In the genomic region with DNA sequence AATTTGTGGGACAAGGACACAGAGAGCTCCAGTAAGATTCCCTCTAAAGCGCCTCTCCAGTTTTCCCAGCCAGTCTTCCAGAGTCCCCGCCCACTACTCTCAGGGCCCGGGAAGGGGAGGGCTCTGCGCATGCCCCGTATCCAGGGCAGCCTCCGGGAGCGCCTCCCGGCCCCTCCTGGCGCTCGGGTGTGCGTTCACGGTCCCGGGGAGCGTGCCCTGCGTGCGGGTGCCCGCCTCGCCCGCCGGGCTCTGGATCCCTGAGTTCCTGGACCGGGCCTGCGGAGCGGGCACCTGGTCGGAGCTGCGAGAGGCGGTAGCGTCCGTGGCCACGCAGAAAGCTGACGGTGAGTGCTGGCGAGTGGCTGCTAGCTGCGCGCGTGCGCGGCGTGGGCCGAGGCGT, we compare ENCODE assay signal across 8 mouse cellular contexts. TPM values are rescaled to one million over a fixed set of nuclear protein-coding genes. Genes with fewer than 3 reads are reported as not detected.
DNase-seq lines count a peak whose midpoint lies in the region; ATAC-seq lines count a peak whose summit lies in the region.

A gene (plus strand): TSS at position 155 of the 400 bp plus-strand sequence.

- peak within 1 kb of the TSS; percentile 53 for H3K4me2 ChIP-seq in lung, embryonic 15.5 days

- peak within 1 kb of the TSS; percentile 78 for H3K4me3 ChIP-seq in lung, embryonic 15.5 days

- peak within 1 kb of the TSS; percentile 94 for H3K27ac ChIP-seq in lung, embryonic 15.5 days

- DNase-seq in MN1 (ENCODE audit: low spot score): peak; percentile 90
- peak; percentile 95 for DNase-seq in cerebellum, adult 8-10 months
- DNase-seq in frontal cortex, adult 2 months (ENCODE audit: extremely low spot score in 1 of 2, low spot score in 1 of 2): peak; percentile 85 to 96
- DNase-seq in layer of hippocampus, adult 9-11 months: peak; percentile 94
- DNase-seq in ovary, postnatal 14 days (ENCODE audit: low spot score): peak; percentile 89
- DNase-seq in thymus, postnatal 25 days: peak; percentile 68

- H3K9ac ChIP-seq in lung, embryonic 15.5 days: peak within 1 kb of the TSS; percentile 83

- under 1% methylated on average over 39 of the region's 39 CpGs for WGBS in lung, embryonic 15.5 days

- no peaks in the 10 kb centered on the region for H3K9me3 ChIP-seq in lung, embryonic 15.5 days

- H3K27me3 ChIP-seq in lung, embryonic 15.5 days: no peaks in the 10 kb centered on the region

- peak; percentile 70 for ATAC-seq in hematopoietic stem cell, adult 5-6 weeks (replicated peaks in 1 of 2; ENCODE audit: insufficient read depth in 1 of 2, low FRiP score in 2 of 2, low TSS enrichment in 1 of 2, low read depth in 1 of 2, poor library complexity in 2 of 2, severe bottlenecking in 2 of 2)
- peak; percentile 98 for ATAC-seq in lung, embryonic 15.5 days (ENCODE audit: borderline replicate concordance, extremely low read depth, low FRiP score, low TSS enrichment)

- peaks cover 33% of the 10 kb centered on the region for H3K4me1 ChIP-seq in lung, embryonic 15.5 days

- H3K36me3 ChIP-seq in lung, embryonic 15.5 days: no peaks in the 10 kb centered on the region

RNA-seq across cellular contexts. Expression of the gene that starts here (rescaled TPM):
- 91.9 and 106 TPM in 2 replicates for polyA plus RNA-seq in frontal cortex, adult 2 months (2012; rRNA removed)
- total RNA-seq in hematopoietic stem cell, adult 5-6 weeks (2017): 6.2 and 7.6 TPM in 2 replicates
- 35.6 and 35.8 TPM in 2 replicates for polyA plus RNA-seq in lung, embryonic 15.5 days (2015; fragmentation: Nextera tagmentation; extraction: Ambion mirVana)

Comparison
In these comparisons a context has a peak if more than half of its experiments do, and no peak if none do; other contexts are left out.
1. Peak in every context shown above with its lines: DNase-seq, ATAC-seq, H3K4me3 ChIP-seq and H3K27ac ChIP-seq.